Mouse (Mus musculus) erythroblast, embryonic 14.5 days (primary cell): ENCODE results near the gene Fbxl13.

Source experiments
- GATA1 ChIP-seq: IDR thresholded peaks from 2 replicates; pipeline ENCODE4 v1.6.1; 2012; ENCODE audit warnings: low read length, inconsistent platforms, mixed read lengths
- TAL1 ChIP-seq: IDR thresholded peaks from 3 replicates; pipeline ENCODE4 v1.6.1; 2012; ENCODE audit warnings: low read length, inconsistent platforms, mixed read lengths

DNA sequence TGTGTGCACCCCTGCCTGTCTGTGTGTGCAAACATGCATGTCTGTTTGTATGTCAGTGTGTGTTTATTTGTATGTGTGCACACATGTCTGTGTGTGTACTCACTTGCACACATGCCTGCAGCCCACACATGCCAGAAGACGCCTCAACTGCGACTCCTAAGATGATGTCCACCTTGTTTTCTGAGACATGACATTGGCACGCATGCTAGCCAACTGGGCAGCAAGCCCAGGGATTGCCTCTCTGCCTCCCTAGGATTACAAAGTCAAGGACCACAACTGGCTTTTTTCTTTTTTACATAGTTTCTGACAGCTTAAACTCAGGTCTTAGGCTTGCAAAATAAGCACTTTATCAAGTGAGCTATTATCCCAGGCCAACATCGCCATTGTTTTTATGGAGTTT is 99.6 kb downstream of the Fbxl13 start:
- TF ChIP-seq TAL1 (no peak), GATA1 (no peak)
